Mouse (Mus musculus): Measurements from ENCODE around the gene Tmem186.

Gene Tmem186

GRCm38 (mm10) chr16:8637217-8638051 lies at the start of gene Tmem186, which contains the start of gene Pmm2:
Gene Tmem186 (minus strand): TSS chr16:8637712.
Gene Pmm2 (plus strand): TSS chr16:8637674.
- DNase-seq (ENCODE audit: extremely low spot score, low spot score) = peak; percentile 84

- DNase-seq (ENCODE audit: extremely low spot score, low spot score) = no peak
These were observed 49.5 kb upstream of the Tmem186 start for GRCm38 (mm10) chr16:8686871-8687535.

- peak; percentile 71 for DNase-seq (ENCODE audit: extremely low spot score, low spot score)
These were observed 48.8 kb upstream of the Tmem186 start for GRCm38 (mm10) chr16:8686121-8686870.

GRCm38 (mm10) chr16:8685087-8685486 lies 47.6 kb upstream of the Tmem186 start:
- DNase-seq (ENCODE audit: extremely low spot score, low spot score) = no peak

- no peak for DNase-seq (ENCODE audit: extremely low spot score, low spot score)
These were observed 43.0 kb upstream of the Tmem186 start, which contains the start of gene Gm5767 for GRCm38 (mm10) chr16:8680470-8680869. Gene Gm5767 (plus strand): TSS chr16:8680770.

- no peak for DNase-seq (ENCODE audit: extremely low spot score, low spot score)
These were observed 42.3 kb upstream of the Tmem186 start for GRCm38 (mm10) chr16:8679780-8680179.

GRCm38 (mm10) chr16:8678676-8679075 lies 41.2 kb upstream of the Tmem186 start:
- DNase-seq (ENCODE audit: extremely low spot score, low spot score) = no peak

GRCm38 (mm10) chr16:8678035-8678434 lies 40.5 kb upstream of the Tmem186 start:
- DNase-seq (ENCODE audit: extremely low spot score, low spot score) = no peak

- DNase-seq (ENCODE audit: extremely low spot score, low spot score) = no peak
These were observed 39.3 kb upstream of the Tmem186 start for GRCm38 (mm10) chr16:8676800-8677199.

GRCm38 (mm10) chr16:8676228-8676627 lies 38.7 kb upstream of the Tmem186 start:
- DNase-seq (ENCODE audit: extremely low spot score, low spot score) = no peak

GRCm38 (mm10) chr16:8675559-8675958 lies 38.0 kb upstream of the Tmem186 start:
- no peak for DNase-seq (ENCODE audit: extremely low spot score, low spot score)

- peak; percentile 66 for DNase-seq (ENCODE audit: extremely low spot score, low spot score)
These were observed 36.7 kb upstream of the Tmem186 start for GRCm38 (mm10) chr16:8674165-8674564.

GRCm38 (mm10) chr16:8673343-8673742 lies 35.8 kb upstream of the Tmem186 start:
- no peak for DNase-seq (ENCODE audit: extremely low spot score, low spot score)

- no peak for DNase-seq (ENCODE audit: extremely low spot score, low spot score)
These were observed 35.3 kb upstream of the Tmem186 start for GRCm38 (mm10) chr16:8672811-8673210.

GRCm38 (mm10) chr16:8672350-8672687 lies 34.8 kb upstream of the Tmem186 start:
- DNase-seq (ENCODE audit: extremely low spot score, low spot score) = no peak

- DNase-seq (ENCODE audit: extremely low spot score, low spot score) = peak; percentile 93
These were observed 34.2 kb upstream of the Tmem186 start, which contains the start of gene Carhsp1 for GRCm38 (mm10) chr16:8671551-8672349. Gene Carhsp1 (minus strand): TSS chr16:8672155.

GRCm38 (mm10) chr16:8670041-8671035 lies 32.8 kb upstream of the Tmem186 start:
- peak; percentile 60 for DNase-seq (ENCODE audit: extremely low spot score, low spot score)

- DNase-seq (ENCODE audit: extremely low spot score, low spot score) = no peak
These were observed 31.9 kb upstream of the Tmem186 start for GRCm38 (mm10) chr16:8669432-8669831.

GRCm38 (mm10) chr16:8668386-8668785 lies 30.9 kb upstream of the Tmem186 start:
- no peak for DNase-seq (ENCODE audit: extremely low spot score, low spot score)

- no peak for DNase-seq (ENCODE audit: extremely low spot score, low spot score)
These were observed 30.3 kb upstream of the Tmem186 start for GRCm38 (mm10) chr16:8667814-8668213.
